Mouse (Mus musculus): ENCODE data around the gene Exoc4. TPM values are rescaled to one million over a fixed set of nuclear protein-coding genes. Genes with fewer than 3 reads are reported as not detected.

Exoc4 gene
- total and polyA plus RNA-seq, 3 experiments: 31.2 to 46.4 (median 41.9) TPM

DNA sequence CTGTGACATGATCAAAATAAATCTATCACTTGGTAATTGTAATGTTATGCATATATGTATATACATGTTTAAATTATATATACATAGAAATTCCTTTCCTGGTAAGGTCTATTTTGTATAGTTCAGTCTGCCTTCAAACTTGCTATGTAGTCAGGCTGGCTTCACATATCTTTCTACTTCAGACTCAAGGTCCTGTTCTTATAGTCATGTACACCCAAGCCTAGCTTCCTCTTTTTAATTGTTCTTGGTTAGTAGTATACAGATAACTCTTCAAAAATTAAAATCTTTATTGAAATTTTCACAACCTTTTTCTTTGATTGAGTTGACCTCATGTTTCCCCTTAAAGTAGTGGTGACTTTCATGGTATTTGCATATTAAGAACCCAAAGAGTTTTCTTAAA, 176.1 kb downstream of the Exoc4 start:
- H3K36me3 ChIP-seq (replicated peaks in 1 of 2; ENCODE audit: control insufficient read depth in 1 of 2, insufficient read depth in 1 of 2, low read length in 1 of 2): no peaks in the 10 kb centered on the region
- no peak for DNase-seq (ENCODE audit: extremely low read depth)
- H3K9ac ChIP-seq (ENCODE audit: insufficient read depth, low read depth): no peak overlapping the region
- H3K4me2 ChIP-seq (ENCODE audit: insufficient read depth, low read depth, poor library complexity, severe bottlenecking): no peak overlapping the region
- dilution Hi-C loops (cut with MboI; ENCODE audit: extremely low pct_ligation_motif_present, extremely low pct_unique_long_range_greater_than_20kb, low sequenced_read_pairs): no loop called here
- peaks cover 0 to 7% of the 10 kb centered on the region in 2 experiments; a peak in 1 of 4 replicates for H3K4me1 ChIP-seq (ENCODE audit: control insufficient read depth in 1 of 2, insufficient read depth in 2 of 2)
- H3K79me2 ChIP-seq (replicated peaks; ENCODE audit: control insufficient read depth, extremely low read depth, insufficient read depth, poor library complexity, severe bottlenecking): no peaks in the 10 kb centered on the region; the same call in 1 of the 2 replicates
- H3K4me3 ChIP-seq (replicated peaks in 1 of 3; ENCODE audit: low read depth in 2 of 3, low read length in 2 of 3, poor library complexity in 1 of 3): no peak overlapping the region
- no peak overlapping the region for H3K27ac ChIP-seq (ENCODE audit: insufficient read depth, low read depth)
- in situ Hi-C loops (cut with MboI; ENCODE audit: low pct_ligation_motif_present, low pct_unique_long_range_greater_than_20kb, low sequenced_read_pairs): no loop called here
- TF ChIP-seq USF2 (conservative IDR thresholded peaks at IDR 0.05; ENCODE audit: low read depth, low read length) (no peak), MAZ (IDR thresholded peaks at IDR 0.05; ENCODE audit: low read depth, low read length) (no peak), MAX (IDR thresholded peaks at IDR 0.05; ENCODE audit: low read length) (no peak), MXI1 (IDR thresholded peaks at IDR 0.05; ENCODE audit: low read depth, low read length) (no peak), KAT2A (IDR thresholded peaks at IDR 0.05; ENCODE audit: insufficient replicate concordance, low read length) (no peak), BHLHE40 (IDR thresholded peaks at IDR 0.05; ENCODE audit: low read depth, low read length) (no peak), POLR2A (IDR thresholded peaks at IDR 0.05; ENCODE audit: low read depth, low read length) (no peak), JUN (IDR thresholded peaks at IDR 0.05; ENCODE audit: insufficient read depth, low read depth, low read length) (no peak)
- H3K27me3 ChIP-seq (replicated peaks): no peaks in the 10 kb centered on the region
- H3K9me3 ChIP-seq (replicated peaks; ENCODE audit: low read length): no peaks in the 10 kb centered on the region

DNA sequence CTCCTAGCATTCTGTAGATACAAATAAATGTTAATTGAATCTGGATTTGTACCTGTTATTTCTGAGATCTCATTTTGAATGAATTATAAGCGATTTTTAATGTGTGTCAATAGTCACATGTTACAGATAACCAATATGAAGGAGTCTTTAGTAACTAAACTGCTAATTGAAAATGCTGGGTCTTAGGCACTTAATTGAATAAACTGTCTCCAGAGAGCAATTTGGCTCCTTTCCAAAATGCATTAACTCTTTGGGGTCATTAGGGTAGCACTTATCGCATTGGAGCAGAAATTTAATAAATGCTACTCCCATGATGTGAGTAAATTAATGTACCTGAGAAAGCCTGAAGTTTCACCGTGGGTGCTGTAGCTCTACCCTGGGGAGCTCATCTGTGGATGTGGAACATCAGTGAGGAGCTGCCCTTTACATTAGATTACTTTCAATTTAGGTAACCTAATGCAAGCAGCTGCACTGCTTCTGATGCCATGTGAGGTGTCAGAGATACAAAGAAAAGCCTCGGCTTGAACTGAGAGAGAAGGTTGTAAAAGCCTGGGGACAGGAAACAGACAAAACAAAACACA, 182.4 kb downstream of the Exoc4 start:
- no peaks in the 10 kb centered on the region for H3K36me3 ChIP-seq (replicated peaks in 1 of 2; ENCODE audit: control insufficient read depth in 1 of 2, insufficient read depth in 1 of 2, low read length in 1 of 2)
- dilution Hi-C loops (cut with MboI; ENCODE audit: extremely low pct_ligation_motif_present, extremely low pct_unique_long_range_greater_than_20kb, low sequenced_read_pairs): no loop called here
- H3K4me1 ChIP-seq (ENCODE audit: control insufficient read depth in 1 of 2, insufficient read depth in 2 of 2): no peaks in the 10 kb centered on the region; a peak in 1 of 4 replicates
- H3K9me3 ChIP-seq (replicated peaks; ENCODE audit: low read length): no peaks in the 10 kb centered on the region
- H3K4me2 ChIP-seq (ENCODE audit: insufficient read depth, low read depth, poor library complexity, severe bottlenecking): no peak overlapping the region
- in situ Hi-C loops (cut with MboI; ENCODE audit: low pct_ligation_motif_present, low pct_unique_long_range_greater_than_20kb, low sequenced_read_pairs): no loop called here
- no peak overlapping the region for H3K4me3 ChIP-seq (replicated peaks in 1 of 3; ENCODE audit: low read depth in 2 of 3, low read length in 2 of 3, poor library complexity in 1 of 3)
- H3K27ac ChIP-seq (ENCODE audit: insufficient read depth, low read depth): no peak overlapping the region
- no peak for DNase-seq (ENCODE audit: extremely low read depth)
- H3K79me2 ChIP-seq (replicated peaks; ENCODE audit: control insufficient read depth, extremely low read depth, insufficient read depth, poor library complexity, severe bottlenecking): no peaks in the 10 kb centered on the region; the same call in 1 of the 2 replicates
- no peaks in the 10 kb centered on the region for H3K27me3 ChIP-seq (replicated peaks)
- TF ChIP-seq USF2 (conservative IDR thresholded peaks at IDR 0.05; ENCODE audit: low read depth, low read length): no peak
- H3K9ac ChIP-seq (ENCODE audit: insufficient read depth, low read depth): no peak overlapping the region

DNA sequence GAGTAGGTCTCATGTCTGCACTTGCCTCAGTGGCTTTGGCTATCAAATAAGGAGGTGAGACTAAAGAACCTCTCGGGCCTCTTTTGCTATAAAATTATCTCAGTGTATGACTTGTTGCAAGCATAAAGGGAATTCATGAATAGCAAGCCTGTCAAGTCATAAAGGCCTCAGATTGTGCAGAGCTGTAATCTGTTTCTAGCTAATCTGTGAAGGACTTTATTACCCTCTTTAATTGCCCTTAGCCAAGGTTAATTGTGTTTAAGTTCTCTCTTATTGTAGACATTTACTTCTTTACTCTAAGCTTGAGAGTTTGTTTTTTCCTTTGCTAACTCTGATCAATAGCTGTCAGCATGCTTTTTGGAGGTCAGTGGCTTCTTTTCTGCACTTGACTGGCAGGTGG, 191.6 kb downstream of the Exoc4 start:
- Histone ChIP-seq H3K79me2 (replicated peaks; ENCODE audit: control insufficient read depth, extremely low read depth, insufficient read depth, poor library complexity, severe bottlenecking) (no peaks in the 10 kb centered on the region), H3K4me2 (ENCODE audit: insufficient read depth, low read depth, poor library complexity, severe bottlenecking) (no peak overlapping the region), H3K9ac (ENCODE audit: insufficient read depth, low read depth) (no peak overlapping the region), H3K36me3 (replicated peaks in 1 of 2; ENCODE audit: control insufficient read depth in 1 of 2, insufficient read depth in 1 of 2, low read length in 1 of 2) (peaks cover 15 to 42% of the 10 kb centered on the region in 2 experiments), H3K4me1 (ENCODE audit: control insufficient read depth in 1 of 2, insufficient read depth in 2 of 2) (no peaks in the 10 kb centered on the region), H3K9me3 (replicated peaks; ENCODE audit: low read length) (no peaks in the 10 kb centered on the region), H3K27me3 (replicated peaks) (no peaks in the 10 kb centered on the region), H3K27ac (ENCODE audit: insufficient read depth, low read depth) (no peak overlapping the region), H3K4me3 (replicated peaks in 1 of 3; ENCODE audit: low read depth in 2 of 3, low read length in 2 of 3, poor library complexity in 1 of 3) (no peak overlapping the region)
- in situ Hi-C loops (cut with MboI; ENCODE audit: low pct_ligation_motif_present, low pct_unique_long_range_greater_than_20kb, low sequenced_read_pairs) (no loop called here), dilution Hi-C loops (cut with MboI; ENCODE audit: extremely low pct_ligation_motif_present, extremely low pct_unique_long_range_greater_than_20kb, low sequenced_read_pairs) (no loop called here)
- DNase-seq (ENCODE audit: extremely low read depth): no peak
- TF ChIP-seq MXI1 (IDR thresholded peaks at IDR 0.05; ENCODE audit: low read depth, low read length) (no peak), MAFK (IDR thresholded peaks at IDR 0.05; ENCODE audit: insufficient replicate concordance, low read length) (no peak), USF1 (IDR thresholded peaks at IDR 0.05; ENCODE audit: low read depth, low read length) (no peak), SIN3A (IDR thresholded peaks at IDR 0.05; ENCODE audit: low read length) (no peak)
